Comparison of ENCODE assay signal across 10 mouse cellular contexts in genomic region chrX:12860168-12860567, GRCm38 (mm10).
A peak's percentile ranks its signal among the peaks of the same experiment; 100 is the strongest.
DNase-seq lines count a peak whose midpoint lies in the region; ATAC-seq and TF ChIP-seq lines count a peak whose summit lies in the region.
"Had no signal": no experiment of that assay in that cellular context is flagged by ENCODE, and none has a peak within 500 bp of the region (broad histone marks: within the 10 kb centered on the region; RNA-seq: fewer than 3 reads in every experiment).

No protein-coding gene starts in this region.

- H3K27ac ChIP-seq in heart, embryonic 14.5 days (replicated peaks in 1 of 2; ENCODE audit: control insufficient read depth in 1 of 2, insufficient read depth in 1 of 2, low read depth in 2 of 2, low read length in 2 of 2): peak overlapping the region; percentile 62 to 69
- peak overlapping the region; percentile 77 for H3K27ac ChIP-seq in ES-Bruce4 (ENCODE audit: insufficient read depth, low read length)
- H3K27ac ChIP-seq in kidney, postnatal 0 days: no peak overlapping the region

- intact Hi-C loops in heart, postnatal 10 days (cut with DNase I): no loop called here
- intact Hi-C loops in left cerebral cortex, postnatal 14 days (cut with DNase I): no loop called here

- H3K4me3 ChIP-seq in heart, embryonic 14.5 days (ENCODE audit: control insufficient read depth in 1 of 2, insufficient read depth in 1 of 2, low read depth in 1 of 2, low read length in 2 of 2): no peak overlapping the region
- H3K4me3 ChIP-seq in ES-Bruce4 (ENCODE audit: low read depth, low read length): no peak overlapping the region
- no peak overlapping the region for H3K4me3 ChIP-seq in kidney, postnatal 0 days (replicated peaks; ENCODE audit: low read depth, low read length)

- H3K4me2 ChIP-seq in heart, embryonic 14.5 days (ENCODE audit: low read length): no peak overlapping the region
- no peak overlapping the region for H3K4me2 ChIP-seq in kidney, postnatal 0 days (ENCODE audit: low read length)

- no peaks in the 10 kb centered on the region for H3K36me3 ChIP-seq in heart, embryonic 14.5 days (ENCODE audit: control insufficient read depth, insufficient read depth, low read length)
- H3K36me3 ChIP-seq in ES-Bruce4 (ENCODE audit: control insufficient read depth, insufficient read depth, low read length, poor library complexity, severe bottlenecking): no peaks in the 10 kb centered on the region
- no peaks in the 10 kb centered on the region for H3K36me3 ChIP-seq in kidney, postnatal 0 days (ENCODE audit: insufficient read depth, low read length)

- no peak overlapping the region for H3K9ac ChIP-seq in heart, embryonic 14.5 days (ENCODE audit: low read length)
- no peak overlapping the region for H3K9ac ChIP-seq in ES-Bruce4 (ENCODE audit: low read depth, poor library complexity, severe bottlenecking)
- H3K9ac ChIP-seq in kidney, postnatal 0 days (ENCODE audit: low read depth, low read length): no peak overlapping the region

- TF ChIP-seq EP300 in ES-Bruce4 (IDR thresholded peaks at IDR 0.05; ENCODE audit: insufficient read depth, low read depth, low read length): no peak

- TF ChIP-seq POLR2A in ES-Bruce4 (IDR thresholded peaks at IDR 0.05; ENCODE audit: insufficient read depth, low read length): no peak

- H3K9me3 ChIP-seq in heart, embryonic 14.5 days (ENCODE audit: control insufficient read depth, low read length): no peaks in the 10 kb centered on the region
- no peaks in the 10 kb centered on the region for H3K9me3 ChIP-seq in ES-Bruce4 (replicated peaks; ENCODE audit: control insufficient read depth, insufficient read depth, low read length, poor library complexity, severe bottlenecking)
- H3K9me3 ChIP-seq in kidney, postnatal 0 days (replicated peaks; ENCODE audit: low read length): no peaks in the 10 kb centered on the region

- no peak for ATAC-seq in heart, embryonic 14.5 days (ENCODE audit: insufficient number of reproducible peaks, insufficient read depth, low FRiP score, low read depth)
- ATAC-seq in kidney, postnatal 0 days (replicated peaks; ENCODE audit: low FRiP score, low read depth): peak; percentile 82
- no peak for ATAC-seq in monocyte, adult 5-6 weeks (replicated peaks; ENCODE audit: insufficient number of reproducible peaks, low FRiP score, low TSS enrichment, poor library complexity, severe bottlenecking)

- no peak for DNase-seq in heart, postnatal 10 days
- DNase-seq in ZHBTc4 (ENCODE audit: low read depth, low spot score): peak; percentile 76
- DNase-seq in kidney, postnatal 0 days (ENCODE audit: low spot score): peak; percentile 73
- DNase-seq in left cerebral cortex, postnatal 14 days (ENCODE audit: low spot score in 2 of 2): no peak
- DNase-seq in urinary bladder, postnatal 14 days (ENCODE audit: low spot score): no peak
- DNase-seq: cerebellum, adult 2 months; liver had no signal

- 43% methylated on average over 6 of the region's 6 CpGs for WGBS in heart, embryonic 14.5 days
- WGBS in kidney, postnatal 0 days: 78% methylated on average over 6 of the region's 6 CpGs

- peak; percentile 21 for TF ChIP-seq CTCF in ES-Bruce4 (IDR thresholded peaks at IDR 0.05; ENCODE audit: low read depth, low read length)
- peak; percentile 64 for TF ChIP-seq CTCF in kidney, postnatal 0 days (IDR thresholded peaks at IDR 0.05; ENCODE audit: low read depth)

- peaks cover 0 to 5% of the 10 kb centered on the region in 2 experiments; a peak in 3 of 4 replicates for H3K4me1 ChIP-seq in heart, embryonic 14.5 days (ENCODE audit: control insufficient read depth in 2 of 2, insufficient read depth in 2 of 2, low read length in 2 of 2)
- H3K4me1 ChIP-seq in ES-Bruce4 (ENCODE audit: control insufficient read depth, insufficient read depth, low read length): peaks cover 12% of the 10 kb centered on the region
- H3K4me1 ChIP-seq in kidney, postnatal 0 days (replicated peaks; ENCODE audit: insufficient read depth, low read length): no peaks in the 10 kb centered on the region

- H3K27me3 ChIP-seq in heart, embryonic 14.5 days (ENCODE audit: control insufficient read depth, insufficient read depth, low read length): no peaks in the 10 kb centered on the region
- H3K27me3 ChIP-seq in ES-Bruce4 (ENCODE audit: control insufficient read depth, insufficient read depth, low read length, poor library complexity, severe bottlenecking): no peaks in the 10 kb centered on the region
- H3K27me3 ChIP-seq in kidney, postnatal 0 days (ENCODE audit: insufficient read depth, low read length): no peaks in the 10 kb centered on the region

Comparison
In these comparisons a context has a peak if more than half of its experiments do, and no peak if none do; other contexts are left out.
1. DNase-seq: peak in ZHBTc4 (single experiment) and kidney, postnatal 0 days (single experiment); none in heart, postnatal 10 days (0 of 2), left cerebral cortex, postnatal 14 days (0 of 2) and urinary bladder, postnatal 14 days (single experiment).